Mouse (Mus musculus): Measurements from ENCODE around the gene Srcin1.

GRCm38 (mm10) chr11:97510966-97511660 lies 64.9 kb downstream of the Srcin1 start:
- TF ChIP-seq TAL1 (IDR thresholded peaks at IDR 0.05; ENCODE audit: low read length) (no peak), GATA1 (IDR thresholded peaks at IDR 0.05; ENCODE audit: low read length) (no peak)

Data from erythroblast, embryonic 14.5 days (primary cell).